Mouse (Mus musculus) G1E (cell line): ENCODE results near the gene Syt10. TPM values are rescaled to one million over a fixed set of nuclear protein-coding genes. Genes with fewer than 3 reads are reported as not detected.
"Not testable (repeated sequence)": the region's sequence is repeated elsewhere in the genome, so short reads cannot be mapped to it uniquely, and the experiment has no call there.

Experiments
- ATAC-seq: 2 replicates; pipeline ENCODE4 v1.8.0; 2016; ENCODE audit warnings: mild to moderate bottlenecking; ENCODE audit not compliant: insufficient number of reproducible peaks, poor library complexity, low FRiP score, severe bottlenecking; ENCODE audit errors: extremely low read depth
- DNase-seq: peaks from one replicate; pipeline ENCODE4 v3.0.0; 2012; ENCODE audit warnings: low spot score
- H3K27me3 ChIP-seq: 2 replicates; pipeline ENCODE4 v1.6.1; 2012; ENCODE audit warnings: mild to moderate bottlenecking, low read length, inconsistent platforms; ENCODE audit not compliant: insufficient read depth
- H3K36me3 ChIP-seq: replicated peaks from 2 replicates; pipeline ENCODE3; 2012; ENCODE audit warnings: mild to moderate bottlenecking, inconsistent platforms
- H3K4me1 ChIP-seq: 2 replicates; pipeline ENCODE4 v1.6.1; 2012; ENCODE audit warnings: low read depth, low read length, inconsistent platforms, mixed read lengths; ENCODE audit not compliant: insufficient read depth
- H3K4me3 ChIP-seq: 2 replicates; pipeline ENCODE4 v1.5.1; 2012; ENCODE audit warnings: low read depth, mild to moderate bottlenecking, inconsistent platforms, low read length, moderate library complexity, mixed read lengths
- H3K9me3 ChIP-seq: replicated peaks from 2 replicates; pipeline ENCODE4 v1.6.1; 2012; ENCODE audit warnings: inconsistent platforms
- CTCF ChIP-seq: IDR thresholded peaks from 2 replicates; pipeline ENCODE4 v1.5.1; 2012; ENCODE audit warnings: low read depth, low read length, inconsistent platforms, mixed read lengths
- GATA1 ChIP-seq: IDR thresholded peaks from 2 replicates; pipeline ENCODE4 v1.6.1; 2012; ENCODE audit warnings: borderline replicate concordance, low read length, inconsistent platforms, mixed read lengths
- GATA2 ChIP-seq: IDR thresholded peaks from 2 replicates; pipeline ENCODE4 v1.6.1; 2012; ENCODE audit warnings: low read depth, low read length, inconsistent platforms, borderline replicate concordance
- POLR2AphosphoS5 ChIP-seq: IDR thresholded peaks from 2 replicates; pipeline ENCODE4 v1.6.1; 2012; ENCODE audit warnings: low read depth, low read length, inconsistent platforms; ENCODE audit not compliant: insufficient replicate concordance
- TAL1 ChIP-seq: conservative IDR thresholded peaks from 2 replicates; pipeline ENCODE4 v1.6.1; 2012; ENCODE audit warnings: low read depth, low read length, inconsistent platforms, mixed read lengths
- polyA plus RNA-seq: library from polyadenylated mRNA; stranded (reverse); fragments of >175 nt; gene quantifications from 2 replicates; pipeline ENCODE4 v1.2.3, GENCODE M21; 2012
- total RNA-seq, 2 experiments: library from RNA; stranded (forward) in 1 of 2; stranded (reverse) in 1 of 2; fragments of 200-1000 nt in 1 of 2; fragments of >200 nt in 1 of 2; fragmentation: Nextera tagmentation in 1 of 2; gene quantifications; 2 replicates each; pipeline ENCODE4 v1.2.3; 2014 to 2017

Syt10 gene
- not detected in 2 replicates for total RNA-seq (2014; fragmentation: Nextera tagmentation)
- total RNA-seq (2017) = 0.12 TPM in 1 of 2 replicates, not detected in the other
- polyA plus RNA-seq = not detected in 2 replicates

- ATAC-seq (no peak), DNase-seq (no peak)
- Histone ChIP-seq H3K4me3 (no peak within 1 kb of the TSS; the same call in 1 of the 2 replicates), H3K36me3 (no peaks in the 10 kb centered on the region), H3K9me3 (peaks cover 24% of the 10 kb centered on the region), H3K27me3 (no peaks in the 10 kb centered on the region), H3K4me1 (no peaks in the 10 kb centered on the region)
- TF ChIP-seq TAL1 = no peak
- no peak for TF ChIP-seq GATA2
- TF ChIP-seq POLR2AphosphoS5 = no peak
- TF ChIP-seq GATA1 = no peak
- TF ChIP-seq CTCF = no peak
These were observed at the start of gene Syt10 for GRCm38 (mm10) chr15:89841364-89842017. Gene Syt10, minus strand, starts transcription at chr15:89841860.

- peaks cover 13% of the 10 kb centered on the region for H3K9me3 ChIP-seq
- H3K36me3 ChIP-seq = no peaks in the 10 kb centered on the region
- no peaks in the 10 kb centered on the region for H3K4me1 ChIP-seq
- DNase-seq = no peak
- ATAC-seq = no peak
- no peaks in the 10 kb centered on the region for H3K27me3 ChIP-seq
- TF ChIP-seq GATA1 = no peak
- no peak for TF ChIP-seq CTCF
- TF ChIP-seq GATA2 = no peak
- TF ChIP-seq TAL1 = no peak
- TF ChIP-seq POLR2AphosphoS5 = no peak
- no peak overlapping the region for H3K4me3 ChIP-seq
These were observed 42.1 kb upstream of the Syt10 start for GRCm38 (mm10) chr15:89883799-89884198.

- H3K27me3 ChIP-seq = no peaks in the 10 kb centered on the region
- no peak for ATAC-seq
- no peak for TF ChIP-seq CTCF
- no peak for TF ChIP-seq POLR2AphosphoS5
- TF ChIP-seq TAL1 = no peak
- no peak for TF ChIP-seq GATA2
- TF ChIP-seq GATA1 = no peak
- no peaks in the 10 kb centered on the region; the same call in 1 of the 2 replicates for H3K9me3 ChIP-seq
- H3K36me3 ChIP-seq = no peaks in the 10 kb centered on the region
- H3K4me1 ChIP-seq = no peaks in the 10 kb centered on the region
- no peak for DNase-seq
- no peak overlapping the region for H3K4me3 ChIP-seq
These were observed 37.3 kb upstream of the Syt10 start for GRCm38 (mm10) chr15:89878981-89879380.

- DNase-seq (no peak), ATAC-seq (no peak)
- TF ChIP-seq TAL1 (no peak), POLR2AphosphoS5 (no peak), GATA1 (no peak), GATA2 (no peak), CTCF (no peak)
- H3K36me3 ChIP-seq = no peaks in the 10 kb centered on the region
- no peaks in the 10 kb centered on the region for H3K27me3 ChIP-seq
- H3K9me3 ChIP-seq = peaks cover 19% of the 10 kb centered on the region
- H3K4me1 ChIP-seq = no peaks in the 10 kb centered on the region
- no peak overlapping the region for H3K4me3 ChIP-seq
These were observed 25.6 kb downstream of the Syt10 start for GRCm38 (mm10) chr15:89816098-89816497.

GRCm38 (mm10) chr15:89804478-89804877 is 37.2 kb downstream of the Syt10 start:
- H3K4me1 ChIP-seq = no peaks in the 10 kb centered on the region
- H3K27me3 ChIP-seq = no peaks in the 10 kb centered on the region
- ATAC-seq (no peak), DNase-seq (no peak)
- TF ChIP-seq TAL1 (no peak), CTCF (no peak)
- H3K36me3 ChIP-seq = no peaks in the 10 kb centered on the region
- H3K9me3 ChIP-seq = peaks cover 23% of the 10 kb centered on the region
- H3K4me3 ChIP-seq = no peak overlapping the region

- ATAC-seq = no peak
- no peak for DNase-seq
- Histone ChIP-seq H3K4me1 (no peaks in the 10 kb centered on the region), H3K36me3 (no peaks in the 10 kb centered on the region), H3K27me3 (no peaks in the 10 kb centered on the region), H3K9me3 (peaks cover 8% of the 10 kb centered on the region), H3K4me3 (no peak overlapping the region)
- no peak for TF ChIP-seq CTCF
- TF ChIP-seq GATA1 = no peak
- no peak for TF ChIP-seq TAL1
- no peak for TF ChIP-seq POLR2AphosphoS5
- TF ChIP-seq GATA2 = no peak
These were observed 61.7 kb downstream of the Syt10 start for GRCm38 (mm10) chr15:89779928-89780327.

GRCm38 (mm10) chr15:89766016-89766415 is 75.6 kb downstream of the Syt10 start:
- not testable (repeated sequence) for H3K36me3 ChIP-seq, H3K4me3 ChIP-seq, H3K9me3 ChIP-seq, DNase-seq, ATAC-seq, H3K27me3 ChIP-seq, H3K4me1 ChIP-seq
